Mouse (Mus musculus) stomach, embryonic 16.5 days (tissue): ENCODE measurements around the gene Tigar. TPM values are rescaled to one million over a fixed set of nuclear protein-coding genes. Genes with fewer than 3 reads are reported as not detected.
A peak's percentile ranks its signal among the peaks of the same experiment; 100 is the strongest.

Source experiments
- ATAC-seq: fragments of 200-750 bp; cut with Nextera tagmentation; 2 replicates; pipeline ENCODE4 v1.8.0; 2017; ENCODE audit warnings: moderate number of reproducible peaks, moderate TSS enrichment; ENCODE audit not compliant: insufficient read depth, low FRiP score
- H3K27ac ChIP-seq: fragments of 300-500 bp; sonication (generic); 2 replicates; pipeline ENCODE4 v1.5.1; 2014; ENCODE audit warnings: low read length
- H3K27me3 ChIP-seq: fragments of 300-500 bp; sonication (generic); 2 replicates; pipeline ENCODE4 v1.6.1; 2014; ENCODE audit warnings: low read length, control low read depth, mixed read lengths; ENCODE audit not compliant: control insufficient read depth, insufficient read depth
- H3K36me3 ChIP-seq: fragments of 300-500 bp; sonication (generic); 2 replicates; pipeline ENCODE4 v1.6.1; 2014; ENCODE audit warnings: low read length; ENCODE audit not compliant: control insufficient read depth, insufficient read depth
- H3K4me1 ChIP-seq: fragments of 300-500 bp; sonication (generic); 2 replicates; pipeline ENCODE4 v1.6.1; 2014; ENCODE audit warnings: low read length, control low read depth, mixed read lengths; ENCODE audit not compliant: control insufficient read depth, insufficient read depth
- H3K4me2 ChIP-seq: fragments of 300-500 bp; sonication (generic); 2 replicates; pipeline ENCODE4 v1.6.1; 2014; ENCODE audit warnings: low read depth, low read length, mixed read lengths
- H3K4me3 ChIP-seq: fragments of 300-500 bp; sonication (generic); replicated peaks from 2 replicates; pipeline ENCODE4 v1.5.1; 2014; ENCODE audit warnings: mild to moderate bottlenecking, low read length
- H3K9ac ChIP-seq: fragments of 300-500 bp; sonication (generic); 2 replicates; pipeline ENCODE4 v1.6.1; 2014; ENCODE audit warnings: low read length
- H3K9me3 ChIP-seq: fragments of 300-500 bp; sonication (generic); replicated peaks from 2 replicates; pipeline ENCODE4 v1.6.1; 2016; ENCODE audit warnings: low read length, control low read depth; ENCODE audit not compliant: control insufficient read depth
- WGBS: fragments of 180-500 bp; shearing (Covaris S2); extraction: QIAGEN DNeasy Blood & Tissue Kit; methylation state at CpG from one replicate; pipeline ENCODE4 v1.1.7; 2014; 5-methylcytosine and 5-hydroxymethylcytosine counted together
- polyA plus RNA-seq: library from polyadenylated mRNA; unstranded; fragments of >200 nt; fragmentation: Nextera tagmentation; extraction: Ambion mirVana; gene quantifications from 2 replicates; pipeline ENCODE4 v1.2.1, GENCODE M21; 2015

Gene Tigar
- polyA plus RNA-seq, 1 experiment from 2014 or later = 4.6 TPM

- no peak for ATAC-seq
- Histone ChIP-seq H3K4me2 (no peak overlapping the region), H3K4me1 (peaks cover 32% of the 10 kb centered on the region), H3K9me3 (no peaks in the 10 kb centered on the region), H3K27ac (no peak overlapping the region; the same call in 1 of the 2 replicates), H3K27me3 (no peaks in the 10 kb centered on the region), H3K36me3 (peaks cover 13% of the 10 kb centered on the region; the same call in 1 of the 2 replicates), H3K4me3 (no peak overlapping the region), H3K9ac (no peak overlapping the region)
- 76% methylated on average over 7 of the region's 7 CpGs for WGBS
These were observed 34.4 kb upstream of the Tigar start for GRCm38 (mm10) chr6:127143576-127144288.

GRCm38 (mm10) chr6:127143124-127143520, 33.8 kb upstream of the Tigar start:
- Histone ChIP-seq H3K9ac (no peak overlapping the region), H3K27me3 (no peaks in the 10 kb centered on the region), H3K4me1 (peaks cover 32% of the 10 kb centered on the region), H3K9me3 (no peaks in the 10 kb centered on the region), H3K27ac (peak overlapping the region; percentile 22; the same call in 1 of the 2 replicates), H3K4me2 (no peak overlapping the region), H3K4me3 (no peak overlapping the region), H3K36me3 (peaks cover 12% of the 10 kb centered on the region; the same call in 1 of the 2 replicates)
- no peak for ATAC-seq
- WGBS = 69% methylated on average over 10 of the region's 10 CpGs

GRCm38 (mm10) chr6:127142154-127143123, 33.1 kb upstream of the Tigar start:
- peaks cover 9% of the 10 kb centered on the region; the same call in 1 of the 2 replicates for H3K36me3 ChIP-seq
- H3K27me3 ChIP-seq = no peaks in the 10 kb centered on the region
- peaks cover 27% of the 10 kb centered on the region for H3K4me1 ChIP-seq
- WGBS = 20% methylated on average over 9 of the region's 10 CpGs
- H3K9me3 ChIP-seq = no peaks in the 10 kb centered on the region
- no peak overlapping the region for H3K4me3 ChIP-seq
- peak overlapping the region; percentile 22; the same call in 1 of the 2 replicates for H3K27ac ChIP-seq
- H3K9ac ChIP-seq = no peak overlapping the region
- H3K4me2 ChIP-seq = no peak overlapping the region
- ATAC-seq = 0 out of 2 replicates have a peak, but pooled peaks have one; percentile 3

- Histone ChIP-seq H3K9me3 (no peaks in the 10 kb centered on the region), H3K9ac (no peak overlapping the region), H3K27ac (no peak overlapping the region), H3K36me3 (peaks cover 17% of the 10 kb centered on the region), H3K4me3 (no peak overlapping the region), H3K4me1 (peaks cover 6% of the 10 kb centered on the region), H3K27me3 (no peaks in the 10 kb centered on the region), H3K4me2 (no peak overlapping the region)
- 85% methylated on average over 11 of the region's 11 CpGs for WGBS
- no peak for ATAC-seq
These were observed 29.6 kb upstream of the Tigar start for GRCm38 (mm10) chr6:127138962-127139361.

- H3K36me3 ChIP-seq = peaks cover 33% of the 10 kb centered on the region
- no peak overlapping the region for H3K27ac ChIP-seq
- no peaks in the 10 kb centered on the region for H3K9me3 ChIP-seq
- 59% methylated on average over 16 of the region's 16 CpGs for WGBS
- no peak overlapping the region for H3K4me3 ChIP-seq
- H3K27me3 ChIP-seq = no peaks in the 10 kb centered on the region
- no peak overlapping the region for H3K9ac ChIP-seq
- no peak overlapping the region for H3K4me2 ChIP-seq
- ATAC-seq = no peak
- H3K4me1 ChIP-seq = 0 out of 2 replicates have a peak, but pooled peaks cover 2% of the 10 kb centered on the region
These were observed 24.3 kb upstream of the Tigar start for GRCm38 (mm10) chr6:127133433-127134245.

- Histone ChIP-seq H3K36me3 (peaks cover 33% of the 10 kb centered on the region), H3K4me1 (0 out of 2 replicates have a peak, but pooled peaks cover 2% of the 10 kb centered on the region)
- 48% methylated on average over 3 of the region's 3 CpGs for WGBS
These were observed 23.4 kb upstream of the Tigar start for GRCm38 (mm10) chr6:127132719-127133118.

GRCm38 (mm10) chr6:127131946-127132345, 22.6 kb upstream of the Tigar start:
- no peaks in the 10 kb centered on the region for H3K9me3 ChIP-seq
- H3K9ac ChIP-seq = no peak overlapping the region
- 0 out of 2 replicates have a peak, but pooled peaks cover 2% of the 10 kb centered on the region for H3K4me1 ChIP-seq
- no peaks in the 10 kb centered on the region for H3K27me3 ChIP-seq
- H3K4me2 ChIP-seq = no peak overlapping the region
- 58% methylated on average over 3 of the region's 3 CpGs for WGBS
- H3K36me3 ChIP-seq = peaks cover 41% of the 10 kb centered on the region
- ATAC-seq = no peak
- no peak overlapping the region for H3K27ac ChIP-seq
- H3K4me3 ChIP-seq = no peak overlapping the region

More at GRCm38 (mm10) chr6:127132719-127133118, 23.4 kb upstream of the Tigar start:
- Histone ChIP-seq H3K27me3 (no peaks in the 10 kb centered on the region), H3K9ac (no peak overlapping the region), H3K4me2 (no peak overlapping the region), H3K27ac (no peak overlapping the region), H3K4me3 (no peak overlapping the region), H3K9me3 (no peaks in the 10 kb centered on the region)
- ATAC-seq = no peak

- no peak overlapping the region for H3K9ac ChIP-seq
These were observed 21.0 kb upstream of the Tigar start for GRCm38 (mm10) chr6:127130377-127130776.

More at GRCm38 (mm10) chr6:127130377-127130776, 21.0 kb upstream of the Tigar start:
- ATAC-seq = no peak
- no peak overlapping the region for H3K4me2 ChIP-seq
- no peak overlapping the region for H3K4me3 ChIP-seq
- peaks cover 38% of the 10 kb centered on the region for H3K36me3 ChIP-seq
- H3K9me3 ChIP-seq = no peaks in the 10 kb centered on the region
- no peak overlapping the region for H3K27ac ChIP-seq
- no peaks in the 10 kb centered on the region for H3K27me3 ChIP-seq
- 76% methylated on average over 13 of the region's 13 CpGs for WGBS
- 0 out of 2 replicates have a peak, but pooled peaks cover 2% of the 10 kb centered on the region for H3K4me1 ChIP-seq
